Mouse (Mus musculus) mouse trophoblast stem cell (cell line): ENCODE measurements at regions not wholly inside any gene's neighbourhood (a gene's known extent, or its start where the extent isn't known, plus 50 kb on each side); places are given as distances from the start of the nearest gene placed in this dataset.
"Not testable (repeated sequence)": the region's sequence is repeated elsewhere in the genome, so short reads cannot be mapped to it uniquely, and the experiment has no call there.

Source experiments
- in situ Hi-C, 2 experiments: fragments of 300-500 bp; cut with MseI, MboI; formaldehyde crosslinking; loops; 2 replicates in 1 of 2; 3 replicates in 1 of 2; pipeline ENCODE4 v1.15.1; 2025

DNA sequence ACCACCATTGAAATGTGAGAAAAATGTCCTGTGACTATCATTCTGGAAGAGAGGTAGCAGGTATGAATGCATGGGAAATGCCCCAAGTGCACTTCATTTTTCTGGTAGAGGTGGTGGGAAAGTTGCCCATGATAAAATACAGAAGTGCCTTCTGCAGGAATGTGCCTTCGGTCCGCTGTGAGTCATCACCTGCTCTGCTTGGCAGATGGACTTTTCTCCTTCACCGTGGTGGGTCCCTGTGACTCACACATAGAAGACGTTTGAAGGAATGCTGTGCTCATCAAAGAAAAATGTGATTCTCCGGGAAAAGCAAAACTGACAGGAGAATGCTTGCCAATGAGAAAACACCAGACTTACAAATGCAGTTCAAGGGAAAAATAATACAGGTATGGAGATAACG lies 126.8 kb downstream of the Tnfsf18 start:
- in situ Hi-C loops = no loop called here

DNA sequence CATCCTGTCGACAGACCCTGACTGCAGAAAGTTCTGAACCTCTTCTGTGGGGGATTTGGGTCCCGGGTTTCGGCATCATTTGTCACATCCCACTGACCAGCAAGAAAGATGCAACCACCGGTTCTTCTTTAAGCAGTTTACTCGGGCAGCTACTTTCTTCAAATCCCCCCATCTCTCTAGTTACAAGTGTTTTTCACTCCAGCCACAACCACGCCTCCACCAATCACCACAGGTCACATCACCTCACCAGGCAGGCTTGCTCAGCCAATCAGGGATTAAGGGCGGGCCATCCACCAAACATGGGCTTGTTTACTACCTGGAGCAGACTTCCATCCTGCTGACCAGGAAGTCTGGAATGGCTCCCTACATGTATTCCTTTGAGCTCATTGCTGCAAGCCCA lies 119.6 kb downstream of the Tnfsf18 start:
- in situ Hi-C loops = not testable (repeated sequence)

DNA sequence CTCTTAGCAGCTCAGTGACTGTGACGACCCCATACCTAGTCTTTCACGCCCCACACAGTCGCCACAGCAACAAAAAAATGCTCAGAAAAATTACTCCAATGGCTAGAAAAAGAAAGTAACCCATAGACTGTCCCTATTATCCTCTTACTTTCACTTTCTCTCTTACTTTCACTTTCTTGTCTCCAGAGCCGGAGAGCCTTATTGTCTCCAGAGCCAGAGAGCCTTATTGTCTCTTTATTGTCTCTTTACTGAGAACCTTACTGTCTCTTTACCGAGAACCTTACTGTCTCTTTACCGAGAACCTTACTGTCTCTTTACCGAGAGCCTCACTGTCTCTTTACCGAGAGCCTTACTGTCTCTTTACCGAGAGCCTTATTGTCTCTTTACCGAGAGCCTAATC lies 119.2 kb downstream of the Tnfsf18 start:
- in situ Hi-C loops = not testable (repeated sequence)

DNA sequence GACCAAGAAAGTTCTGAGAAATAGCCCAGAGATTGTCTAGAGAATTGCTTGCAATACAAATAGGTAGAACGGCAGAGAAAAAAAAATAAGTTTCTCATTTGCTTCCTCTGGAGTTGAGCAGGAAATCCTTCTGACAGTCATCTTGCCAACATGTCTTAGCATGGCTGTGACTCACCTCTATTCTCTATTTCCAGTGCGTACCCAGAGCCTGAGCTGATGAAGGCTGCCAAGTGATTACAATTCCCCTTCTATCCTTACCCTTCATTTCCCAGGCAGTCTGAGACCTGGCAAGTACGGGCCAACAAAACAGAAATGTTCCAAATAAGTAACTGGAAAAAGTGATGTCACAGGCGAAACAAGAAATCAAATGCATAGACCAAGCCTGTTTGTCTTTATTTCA lies 113.0 kb downstream of the Tnfsf18 start:
- in situ Hi-C loops = no loop called here

DNA sequence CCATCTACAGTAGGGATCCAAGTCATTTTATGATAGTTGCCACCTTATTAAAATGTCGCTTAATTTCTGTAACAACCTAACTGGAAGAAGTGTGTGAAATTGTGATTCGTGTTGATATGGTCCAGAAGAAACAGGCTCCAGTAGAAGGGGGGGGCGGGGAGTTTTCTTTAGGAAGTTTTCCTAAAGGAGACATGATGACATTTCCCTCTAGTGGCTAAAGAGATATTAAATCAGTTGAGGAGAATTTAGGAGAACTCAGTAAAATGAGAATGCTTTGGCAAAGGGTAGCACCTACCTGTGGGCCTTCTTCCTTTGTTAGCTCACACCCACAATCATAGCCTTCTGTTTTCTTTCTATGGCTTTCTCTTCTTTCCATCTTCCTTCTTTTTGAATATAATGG lies 107.7 kb downstream of the Tnfsf18 start:
- in situ Hi-C loops = no loop called here

GRCm38 (mm10) chr1:161601167-161601566 lies 106.7 kb downstream of the Tnfsf18 start:
- in situ Hi-C loops = no loop called here

DNA sequence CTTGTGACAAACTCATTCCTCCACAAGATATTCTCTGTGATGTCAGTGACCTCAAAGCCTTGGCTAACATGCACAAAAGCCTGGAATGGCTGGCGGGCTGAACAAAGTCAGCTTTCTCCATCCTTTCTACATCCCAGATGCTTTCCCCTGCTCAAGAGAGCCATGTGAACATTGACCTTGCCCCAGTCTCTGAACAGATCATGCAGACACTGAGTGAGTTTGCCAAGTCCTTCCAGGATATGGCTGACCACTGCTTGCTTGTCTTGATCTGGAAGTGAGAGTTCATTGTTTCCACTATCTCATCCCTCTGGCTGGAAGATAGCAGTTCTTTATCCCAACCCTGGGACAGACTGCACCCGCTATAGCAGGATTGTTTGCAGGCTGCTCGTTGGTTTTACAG lies 103.7 kb downstream of the Tnfsf18 start:
- in situ Hi-C loops = no loop called here

DNA sequence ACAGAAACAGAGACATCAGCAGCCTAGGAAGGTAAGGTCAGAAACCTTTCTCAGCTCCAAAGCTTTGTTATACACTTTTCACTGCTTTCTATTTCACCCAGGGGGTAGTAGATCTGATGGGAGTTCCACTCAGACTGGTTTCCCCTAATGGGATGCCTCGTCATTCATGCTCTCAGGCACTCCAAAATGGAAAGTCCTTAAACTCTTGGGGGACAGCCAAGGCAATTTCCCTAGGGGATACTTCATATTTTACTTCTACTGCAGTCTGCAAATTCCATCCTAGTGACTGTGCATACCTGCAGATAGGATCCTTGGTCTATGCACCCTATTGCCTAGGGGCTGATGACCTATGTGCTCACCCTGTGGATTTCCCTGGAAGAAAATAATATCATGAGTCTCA lies 82.1 kb downstream of the Tnfsf18 start:
- in situ Hi-C loops = no loop called here

DNA sequence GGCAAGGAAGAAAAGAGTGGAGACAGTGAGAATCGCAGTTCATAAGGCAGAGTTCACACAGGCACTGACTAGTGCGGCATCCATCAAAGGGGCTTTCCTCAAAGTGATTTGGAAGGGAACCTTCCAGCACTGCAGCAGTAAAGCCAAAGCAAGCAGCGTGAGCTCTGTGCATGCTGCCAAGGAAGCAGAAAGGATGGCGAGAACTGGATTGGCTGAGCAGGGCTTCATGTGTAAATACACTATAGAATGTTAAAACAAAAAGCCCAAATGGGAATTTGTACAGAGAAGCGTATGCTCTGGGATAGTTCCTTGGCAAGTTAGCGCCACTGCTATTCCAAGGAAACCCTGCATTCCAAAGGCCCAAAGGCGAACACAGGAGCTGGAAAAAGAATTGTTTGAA lies 81.5 kb downstream of the Tnfsf18 start:
- in situ Hi-C loops = no loop called here

DNA sequence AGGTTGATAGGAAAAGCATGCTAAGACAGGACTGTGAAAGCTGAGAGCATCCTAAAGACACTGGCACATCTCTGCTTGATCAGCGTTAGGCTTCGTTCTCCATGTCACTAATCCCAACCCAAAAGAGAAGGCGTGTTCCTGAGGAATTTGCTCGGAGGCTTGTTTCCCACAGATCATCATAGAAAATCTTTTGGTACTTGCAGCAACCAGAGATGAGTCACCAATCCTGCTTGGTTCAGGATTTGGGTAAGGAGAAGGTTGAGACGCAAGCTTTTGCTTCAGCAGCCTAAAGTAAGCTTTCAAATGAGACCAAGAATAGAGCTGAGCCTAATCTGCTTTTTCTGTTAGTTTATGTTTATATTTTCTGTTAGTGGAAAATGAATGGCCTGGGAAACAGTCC lies 80.7 kb downstream of the Tnfsf18 start:
- in situ Hi-C loops = no loop called here

GRCm38 (mm10) chr1:161570762-161571161 lies 76.3 kb downstream of the Tnfsf18 start:
- in situ Hi-C loops = no loop called here

DNA sequence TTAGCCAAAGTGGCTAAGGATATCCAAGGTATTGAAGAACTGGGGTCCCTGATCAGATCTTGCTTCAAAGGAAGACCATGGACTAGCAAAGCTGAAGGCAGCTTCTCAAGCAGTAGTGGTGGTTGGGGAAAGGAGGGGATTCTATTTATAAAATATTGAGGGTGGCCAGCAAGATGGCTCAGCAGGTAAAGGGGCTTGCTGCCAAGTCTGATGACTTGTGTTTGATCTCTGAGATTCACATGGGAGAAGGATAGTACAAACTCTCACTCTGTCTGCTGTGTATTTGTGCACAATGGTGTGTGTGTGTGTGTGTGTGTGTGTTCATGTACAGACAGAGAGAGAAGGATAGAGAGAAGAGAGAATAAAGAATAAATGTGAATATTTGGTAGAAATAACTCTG lies 73.4 kb downstream of the Tnfsf18 start:
- in situ Hi-C loops = no loop called here

DNA sequence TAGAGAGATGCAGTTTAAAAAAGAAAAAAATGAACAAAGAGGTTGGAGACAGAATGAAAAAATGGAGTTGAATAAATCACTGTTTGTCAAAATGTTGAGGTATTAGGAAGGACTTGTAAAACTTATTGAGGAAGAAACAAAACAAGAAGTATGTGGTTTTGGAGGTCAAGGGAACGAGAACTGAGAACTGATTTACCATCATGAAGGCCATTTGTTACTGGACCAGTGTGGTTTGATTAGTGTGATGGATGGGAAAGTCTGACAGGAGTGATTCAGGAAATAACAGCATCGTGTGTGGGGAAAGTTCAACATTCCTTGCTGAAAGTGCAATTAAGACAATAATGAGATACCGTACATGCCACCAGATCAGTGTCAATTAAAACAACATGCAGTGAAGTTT lies 65.9 kb downstream of the Tnfsf18 start:
- in situ Hi-C loops = no loop called here
